Mouse (Mus musculus): ENCODE data around the gene Hipk4. TPM values are rescaled to one million over a fixed set of nuclear protein-coding genes. Genes with fewer than 3 reads are reported as not detected.

Hipk4 gene
- polyA plus RNA-seq, 1 experiment, result 0.66 TPM

DNA sequence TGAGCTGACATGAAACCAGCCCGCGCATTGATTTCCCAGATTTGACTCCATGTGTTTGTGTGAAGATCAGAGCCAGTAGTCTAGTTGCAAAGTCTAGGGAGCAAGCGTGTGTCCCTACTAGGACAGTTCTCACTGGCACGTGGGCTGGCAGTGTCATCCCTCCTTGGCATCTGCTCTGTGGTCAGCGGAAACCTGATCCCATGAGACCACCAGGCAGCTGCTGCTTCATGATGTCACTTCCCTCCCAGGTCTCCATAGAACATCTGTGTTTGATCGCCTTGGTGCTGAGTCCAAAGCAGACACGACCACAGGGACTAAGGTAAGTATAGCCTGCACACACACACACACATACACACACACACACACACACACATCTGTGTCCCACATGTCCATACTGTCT is 55.4 kb downstream of the Hipk4 start:
- no peak for DNase-seq (ENCODE audit: extremely low spot score in 1 of 2, low spot score in 1 of 2)

DNA sequence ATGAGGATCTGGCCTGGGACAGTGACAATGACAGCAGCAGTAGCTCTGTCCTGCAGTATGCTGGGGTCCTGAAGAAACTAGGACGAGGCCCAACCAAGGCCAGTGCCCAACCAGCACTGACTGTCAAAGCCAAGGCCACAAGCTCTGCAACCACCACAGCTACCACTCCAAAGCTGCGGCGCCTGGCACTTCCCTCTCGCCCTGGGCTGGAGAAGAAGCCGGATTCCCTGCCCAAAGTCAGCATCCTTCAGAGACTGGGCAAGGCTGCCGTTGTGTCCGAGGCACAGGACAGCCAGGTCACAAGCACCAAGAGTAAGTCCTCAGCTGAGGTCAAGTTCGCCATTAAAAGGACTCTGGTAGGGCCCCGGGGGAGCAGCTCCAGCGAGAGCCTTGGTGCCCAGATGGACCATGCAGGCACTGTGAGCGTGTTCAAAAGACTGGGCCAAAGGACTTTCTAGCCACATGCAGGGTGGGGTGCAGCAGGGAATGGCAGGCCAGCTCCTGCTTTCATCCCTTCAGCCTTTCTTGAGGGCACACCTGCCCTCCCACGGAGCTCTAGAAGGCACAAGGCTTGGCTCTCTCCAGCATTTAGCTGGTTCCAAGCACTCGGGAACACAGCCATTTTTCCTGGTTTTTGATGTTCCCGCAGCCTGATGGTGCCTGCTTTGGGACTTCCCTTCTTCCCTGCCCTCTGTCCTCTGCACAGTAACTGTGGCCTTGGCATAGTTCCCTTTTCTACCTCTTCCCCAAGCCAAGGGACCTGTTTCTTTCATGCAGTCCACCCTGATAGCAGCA is 57.5 kb downstream of the Hipk4 start:
- DNase-seq (ENCODE audit: extremely low spot score in 1 of 2, low spot score in 1 of 2), result no peak

Other genes starting within 250 kb of the Hipk4 start
- gene Ltbp4, start 185.6 kb upstream of the Hipk4 start, polyA plus RNA-seq (2012; rRNA removed), result 68.8 and 69.8 TPM in 2 replicates
- 58.4 and 62.8 TPM in 2 replicates for gene Shkbp1, start 167.2 kb upstream of the Hipk4 start, polyA plus RNA-seq (2012; rRNA removed)
- 0.25 TPM in 1 of 2 replicates, not detected in the other for gene Gm20479, start 165.8 kb upstream of the Hipk4 start, polyA plus RNA-seq (2012; rRNA removed)
- gene Sptbn4, start 75.6 kb upstream of the Hipk4 start, polyA plus RNA-seq (2012; rRNA removed), result 131 and 135 TPM in 2 replicates
- gene Blvrb, start 75.3 kb upstream of the Hipk4 start, polyA plus RNA-seq (2012; rRNA removed), result 21.4 and 23.6 TPM in 2 replicates
- 3.8 and 5.0 TPM in 2 replicates for gene Sertad3, start 49.5 kb upstream of the Hipk4 start, polyA plus RNA-seq (2012; rRNA removed)
- 14.0 and 16.9 TPM in 2 replicates for gene Sertad1, start 36.4 kb upstream of the Hipk4 start, polyA plus RNA-seq (2012; rRNA removed)
- gene Prx, start 23.9 kb upstream of the Hipk4 start, polyA plus RNA-seq (2012; rRNA removed), result 0.29 and 0.46 TPM in 2 replicates
- gene Pld3, start 30.0 kb downstream of the Hipk4 start, polyA plus RNA-seq (2012; rRNA removed), result 933 and 972 TPM in 2 replicates
- gene 2310022A10Rik, start 30.0 kb downstream of the Hipk4 start, polyA plus RNA-seq (2012; rRNA removed), result 32.0 and 32.3 TPM in 2 replicates
- 114 and 122 TPM in 2 replicates for gene Akt2, start 68.3 kb downstream of the Hipk4 start, polyA plus RNA-seq (2012; rRNA removed)
- 139 and 148 TPM in 2 replicates for gene Ttc9b, start 130.6 kb downstream of the Hipk4 start, polyA plus RNA-seq (2012; rRNA removed)
- gene Map3k10, start 151.3 kb downstream of the Hipk4 start, polyA plus RNA-seq (2012; rRNA removed), result 145 and 150 TPM in 2 replicates
- gene Zfp607b, start 166.1 kb downstream of the Hipk4 start, polyA plus RNA-seq (2012; rRNA removed), result 7.2 and 8.2 TPM in 2 replicates
- gene Zfp60, start 208.1 kb downstream of the Hipk4 start, polyA plus RNA-seq (2012; rRNA removed), result 17.6 and 19.6 TPM in 2 replicates